Mouse (Mus musculus): Measurements from ENCODE around the gene Tbc1d14. TPM values are rescaled to one million over a fixed set of nuclear protein-coding genes. Genes with fewer than 3 reads are reported as not detected.
A peak's percentile ranks its signal among the peaks of the same experiment; 100 is the strongest.

Tbc1d14 gene
- 5.4 and 8.2 TPM in 2 replicates for total RNA-seq (2014; rRNA removed)
- 8.4 and 8.9 TPM in 2 replicates for polyA plus RNA-seq (2012; rRNA removed)

GRCm38 (mm10) chr5:36593176-36593575, at the start of gene Tbc1d14:
Gene Tbc1d14, minus strand, starts transcription at chr5:36593276.
- Histone ChIP-seq H3K4me3 (ENCODE audit: insufficient read depth, low read depth, low read length) (no peak within 1 kb of the TSS), H3K79me2 (ENCODE audit: control insufficient read depth, insufficient read depth, low read length) (no peaks in the 10 kb centered on the region), H3K4me1 (ENCODE audit: control insufficient read depth, insufficient read depth, low read length) (no peaks in the 10 kb centered on the region), H3K27me3 (ENCODE audit: control insufficient read depth, insufficient read depth, low read length) (no peaks in the 10 kb centered on the region), H3K36me3 (ENCODE audit: control insufficient read depth, insufficient read depth, low read length) (no peaks in the 10 kb centered on the region), H3K9ac (ENCODE audit: low read depth, low read length) (no peak within 1 kb of the TSS), H3K27ac (replicated peaks; ENCODE audit: insufficient read depth, low read depth, low read length) (no peak within 1 kb of the TSS)
- WGBS = 89% methylated on average over 5 of the region's 5 CpGs
- no peak for DNase-seq (ENCODE audit: extremely low read depth, low read depth, low spot score)
- no peak for TF ChIP-seq POLR2A (IDR thresholded peaks at IDR 0.05; ENCODE audit: extremely low read depth, insufficient read depth, low read length)
- no peak for TF ChIP-seq CTCF (IDR thresholded peaks at IDR 0.05; ENCODE audit: low read depth, low read length)

GRCm38 (mm10) chr5:36625612-36626011, 32.5 kb upstream of the Tbc1d14 start:
- DNase-seq (ENCODE audit: extremely low read depth, low read depth, low spot score) = no peak
- H3K9ac ChIP-seq (ENCODE audit: low read depth, low read length) = no peak overlapping the region
- peaks cover 10% of the 10 kb centered on the region for H3K4me1 ChIP-seq (ENCODE audit: control insufficient read depth, insufficient read depth, low read length)
- no peaks in the 10 kb centered on the region for H3K27me3 ChIP-seq (ENCODE audit: control insufficient read depth, insufficient read depth, low read length)
- H3K36me3 ChIP-seq (ENCODE audit: control insufficient read depth, insufficient read depth, low read length) = peaks cover 12% of the 10 kb centered on the region
- WGBS = 74% methylated on average over 5 of the region's 5 CpGs
- no peak overlapping the region for H3K4me3 ChIP-seq (ENCODE audit: insufficient read depth, low read depth, low read length)
- H3K79me2 ChIP-seq (ENCODE audit: control insufficient read depth, insufficient read depth, low read length) = peaks cover 9% of the 10 kb centered on the region; the same call in 1 of the 2 replicates
- H3K27ac ChIP-seq (replicated peaks; ENCODE audit: insufficient read depth, low read depth, low read length) = no peak overlapping the region
- no peak for TF ChIP-seq CTCF (IDR thresholded peaks at IDR 0.05; ENCODE audit: low read depth, low read length)
- TF ChIP-seq POLR2A (IDR thresholded peaks at IDR 0.05; ENCODE audit: extremely low read depth, insufficient read depth, low read length) = no peak

- no peak for DNase-seq (ENCODE audit: extremely low read depth, low read depth, low spot score)
- Histone ChIP-seq H3K4me1 (ENCODE audit: control insufficient read depth, insufficient read depth, low read length) (peaks cover 10% of the 10 kb centered on the region), H3K27me3 (ENCODE audit: control insufficient read depth, insufficient read depth, low read length) (no peaks in the 10 kb centered on the region), H3K9ac (ENCODE audit: low read depth, low read length) (no peak overlapping the region), H3K4me3 (ENCODE audit: insufficient read depth, low read depth, low read length) (no peak overlapping the region), H3K36me3 (ENCODE audit: control insufficient read depth, insufficient read depth, low read length) (peaks cover 11% of the 10 kb centered on the region), H3K27ac (replicated peaks; ENCODE audit: insufficient read depth, low read depth, low read length) (no peak overlapping the region), H3K79me2 (ENCODE audit: control insufficient read depth, insufficient read depth, low read length) (peaks cover 9% of the 10 kb centered on the region; the same call in 1 of the 2 replicates)
- WGBS = 73% methylated on average over 5 of the region's 5 CpGs
- TF ChIP-seq POLR2A (IDR thresholded peaks at IDR 0.05; ENCODE audit: extremely low read depth, insufficient read depth, low read length) (no peak), CTCF (IDR thresholded peaks at IDR 0.05; ENCODE audit: low read depth, low read length) (no peak)
Observed at GRCm38 (mm10) chr5:36623670-36624069, 30.6 kb upstream of the Tbc1d14 start.

- Histone ChIP-seq H3K27me3 (ENCODE audit: control insufficient read depth, insufficient read depth, low read length) (no peaks in the 10 kb centered on the region), H3K4me1 (ENCODE audit: control insufficient read depth, insufficient read depth, low read length) (peaks cover 10% of the 10 kb centered on the region), H3K36me3 (ENCODE audit: control insufficient read depth, insufficient read depth, low read length) (peaks cover 24% of the 10 kb centered on the region), H3K27ac (replicated peaks; ENCODE audit: insufficient read depth, low read depth, low read length) (peak overlapping the region; percentile 34), H3K9ac (ENCODE audit: low read depth, low read length) (no peak overlapping the region), H3K79me2 (ENCODE audit: control insufficient read depth, insufficient read depth, low read length) (peaks cover 5% of the 10 kb centered on the region; the same call in 1 of the 2 replicates), H3K4me3 (ENCODE audit: insufficient read depth, low read depth, low read length) (no peak overlapping the region)
- no peak for DNase-seq (ENCODE audit: extremely low read depth, low read depth, low spot score)
- 72% methylated on average over 5 of the region's 5 CpGs for WGBS
- TF ChIP-seq POLR2A (IDR thresholded peaks at IDR 0.05; ENCODE audit: extremely low read depth, insufficient read depth, low read length) (no peak), CTCF (IDR thresholded peaks at IDR 0.05; ENCODE audit: low read depth, low read length) (no peak)
Observed at GRCm38 (mm10) chr5:36621058-36621449, 28.0 kb upstream of the Tbc1d14 start.

- peaks cover 29% of the 10 kb centered on the region for H3K36me3 ChIP-seq (ENCODE audit: control insufficient read depth, insufficient read depth, low read length)
- H3K9ac ChIP-seq (ENCODE audit: low read depth, low read length) = no peak overlapping the region
- TF ChIP-seq POLR2A (IDR thresholded peaks at IDR 0.05; ENCODE audit: extremely low read depth, insufficient read depth, low read length) (no peak), CTCF (IDR thresholded peaks at IDR 0.05; ENCODE audit: low read depth, low read length) (no peak)
- peak; percentile 46 for DNase-seq (ENCODE audit: extremely low read depth, low read depth, low spot score)
- no peak overlapping the region; the same call in 1 of the 2 replicates for H3K27ac ChIP-seq (replicated peaks; ENCODE audit: insufficient read depth, low read depth, low read length)
- H3K27me3 ChIP-seq (ENCODE audit: control insufficient read depth, insufficient read depth, low read length) = no peaks in the 10 kb centered on the region
- peaks cover 2% of the 10 kb centered on the region; the same call in 1 of the 2 replicates for H3K79me2 ChIP-seq (ENCODE audit: control insufficient read depth, insufficient read depth, low read length)
- peaks cover 10% of the 10 kb centered on the region for H3K4me1 ChIP-seq (ENCODE audit: control insufficient read depth, insufficient read depth, low read length)
- H3K4me3 ChIP-seq (ENCODE audit: insufficient read depth, low read depth, low read length) = no peak overlapping the region
- 60% methylated on average over 8 of the region's 8 CpGs for WGBS
Observed at GRCm38 (mm10) chr5:36620409-36621057, 27.5 kb upstream of the Tbc1d14 start.

- Histone ChIP-seq H3K36me3 (ENCODE audit: control insufficient read depth, insufficient read depth, low read length) (peaks cover 45% of the 10 kb centered on the region), H3K27me3 (ENCODE audit: control insufficient read depth, insufficient read depth, low read length) (no peaks in the 10 kb centered on the region), H3K9ac (ENCODE audit: low read depth, low read length) (no peak overlapping the region), H3K4me3 (ENCODE audit: insufficient read depth, low read depth, low read length) (no peak overlapping the region), H3K4me1 (ENCODE audit: control insufficient read depth, insufficient read depth, low read length) (peaks cover 10% of the 10 kb centered on the region), H3K27ac (replicated peaks; ENCODE audit: insufficient read depth, low read depth, low read length) (no peak overlapping the region), H3K79me2 (ENCODE audit: control insufficient read depth, insufficient read depth, low read length) (peaks cover 2% of the 10 kb centered on the region; the same call in 1 of the 2 replicates)
- no peak for DNase-seq (ENCODE audit: extremely low read depth, low read depth, low spot score)
- TF ChIP-seq CTCF (IDR thresholded peaks at IDR 0.05; ENCODE audit: low read depth, low read length) (no peak), POLR2A (IDR thresholded peaks at IDR 0.05; ENCODE audit: extremely low read depth, insufficient read depth, low read length) (no peak)
- 93% methylated on average over 5 of the region's 5 CpGs for WGBS
Observed at GRCm38 (mm10) chr5:36618890-36619289, 25.8 kb upstream of the Tbc1d14 start.
